Comparison of ENCODE assay signal across 15 mouse cellular contexts in the genomic region with DNA sequence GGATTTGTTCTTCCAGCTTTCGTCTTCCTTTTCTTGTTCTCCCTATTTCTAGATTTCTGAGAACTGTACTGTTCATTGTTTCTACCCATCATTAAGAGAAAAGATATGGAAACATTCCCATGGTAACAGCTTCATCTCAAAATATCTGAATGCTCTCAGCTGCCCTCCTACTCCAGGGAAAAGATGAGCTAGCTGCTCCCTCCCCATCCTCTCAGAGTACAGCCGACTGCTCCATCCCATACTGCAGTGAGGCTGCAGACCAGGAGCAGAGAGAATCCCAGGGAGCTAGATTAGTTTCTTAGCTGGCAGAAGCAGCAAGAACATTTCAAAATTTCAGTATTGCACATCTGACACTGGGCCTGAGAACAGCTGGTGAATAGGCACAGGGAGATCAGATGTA. TPM values are rescaled to one million over a fixed set of nuclear protein-coding genes. Genes with fewer than 3 reads are reported as not detected.
DNase-seq lines count a peak whose midpoint lies in the region; ATAC-seq lines count a peak whose summit lies in the region.
"Had no signal": no experiment of that assay in that cellular context is flagged by ENCODE, and none has a peak within 500 bp of the region (broad histone marks: within the 10 kb centered on the region; RNA-seq: fewer than 3 reads in every experiment).

No protein-coding gene starts in this region.

- peak; percentile 69; the same call in 1 of the 2 replicates for ATAC-seq in frontal cortex, adult (ENCODE audit: low TSS enrichment)
- ATAC-seq: activated CD4-positive, CD25-positive, alpha-beta regulatory T cell, adult 4 months; forebrain, embryonic 16.5 days had no signal

- intact Hi-C loops in left cerebral cortex, postnatal 14 days (cut with DNase I) = no loop called here

- DNase-seq in frontal cortex, postnatal 25 days (ENCODE audit: low spot score in 2 of 2) = no peak
- DNase-seq in left cerebral cortex, postnatal 14 days (ENCODE audit: low spot score in 2 of 2) = peak; percentile 53 to 54
- DNase-seq in left cerebral cortex, adult 8-10 months (ENCODE audit: low spot score in 2 of 2) = no peak
- DNase-seq in right cerebral cortex, postnatal 10 days (ENCODE audit: low spot score in 2 of 2) = peak; percentile 54 to 65
- no peak for DNase-seq in right cerebral cortex, postnatal 25 days
- DNase-seq in embryo, embryonic 10.5 days (ENCODE audit: low spot score) = no peak
- DNase-seq: adrenal gland, adult 2 months; adrenal gland, postnatal 25 days; cerebellum, adult 2 months; cerebellum, postnatal 10 days; gastrocnemius, postnatal 36 days; heart, postnatal 36 days had no signal

RNA-seq across cellular contexts. Expression of a gene that starts 22.7 kb away (rescaled TPM):
- total RNA-seq in left cerebral cortex, postnatal 14 days (2021) = 10 to 100 TPM; 30.3 to 31.9 TPM
- total RNA-seq in left cerebral cortex, adult 8-10 months (2022) = 10 to 100 TPM; 23.0 to 29.2 (median 24.2) TPM

Comparison
In these comparisons a context has a peak if more than half of its experiments do, and no peak if none do; other contexts are left out.
1. DNase-seq: peak in left cerebral cortex, postnatal 14 days (2 of 2) and right cerebral cortex, postnatal 10 days (2 of 2); none in frontal cortex, postnatal 25 days (0 of 2), left cerebral cortex, adult 8-10 months (0 of 2), right cerebral cortex, postnatal 25 days (single experiment) and embryo, embryonic 10.5 days (single experiment).